Mouse (Mus musculus): ENCODE measurements around the gene Dgke. TPM values are rescaled to one million over a fixed set of nuclear protein-coding genes. Genes with fewer than 3 reads are reported as not detected.
"Not testable (repeated sequence)": the region's sequence is repeated elsewhere in the genome, so short reads cannot be mapped to it uniquely, and the experiment has no call there.

Dgke gene
- 18.4 and 23.1 TPM in 2 replicates for polyA plus RNA-seq (2012; rRNA removed)

DNA sequence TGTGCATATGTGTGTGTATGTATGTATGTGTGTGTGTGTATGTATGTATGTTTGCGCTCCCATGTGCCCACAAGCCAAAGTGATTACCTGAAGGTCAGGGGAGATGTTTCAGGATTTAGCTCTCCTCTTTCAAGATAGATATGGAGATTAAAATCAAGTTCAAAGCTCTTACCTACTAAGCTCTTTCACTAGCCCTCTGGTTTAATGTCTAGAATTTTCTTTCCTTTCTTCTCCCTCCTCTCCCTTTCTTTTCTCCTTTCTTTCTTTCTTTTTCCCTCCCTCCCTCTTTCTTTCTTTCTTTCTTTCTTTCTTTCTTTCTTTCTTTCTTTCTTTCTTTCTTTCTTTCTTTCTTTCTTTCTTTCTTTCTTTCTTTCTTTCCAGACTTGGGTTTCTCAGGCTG lies at the start of gene Dgke:
Dgke (minus strand) TSS at position 101 of the 400 bp plus-strand sequence.
- no peak for TF ChIP-seq CTCF (IDR thresholded peaks at IDR 0.05; ENCODE audit: borderline replicate concordance, extremely low read depth, insufficient read depth, insufficient read length)
- TF ChIP-seq POLR2A (IDR thresholded peaks at IDR 0.05; ENCODE audit: borderline replicate concordance, extremely low read depth, insufficient read depth, insufficient read length, poor library complexity, severe bottlenecking): no peak
- DNase-seq (ENCODE audit: low read depth): no peak

DNA sequence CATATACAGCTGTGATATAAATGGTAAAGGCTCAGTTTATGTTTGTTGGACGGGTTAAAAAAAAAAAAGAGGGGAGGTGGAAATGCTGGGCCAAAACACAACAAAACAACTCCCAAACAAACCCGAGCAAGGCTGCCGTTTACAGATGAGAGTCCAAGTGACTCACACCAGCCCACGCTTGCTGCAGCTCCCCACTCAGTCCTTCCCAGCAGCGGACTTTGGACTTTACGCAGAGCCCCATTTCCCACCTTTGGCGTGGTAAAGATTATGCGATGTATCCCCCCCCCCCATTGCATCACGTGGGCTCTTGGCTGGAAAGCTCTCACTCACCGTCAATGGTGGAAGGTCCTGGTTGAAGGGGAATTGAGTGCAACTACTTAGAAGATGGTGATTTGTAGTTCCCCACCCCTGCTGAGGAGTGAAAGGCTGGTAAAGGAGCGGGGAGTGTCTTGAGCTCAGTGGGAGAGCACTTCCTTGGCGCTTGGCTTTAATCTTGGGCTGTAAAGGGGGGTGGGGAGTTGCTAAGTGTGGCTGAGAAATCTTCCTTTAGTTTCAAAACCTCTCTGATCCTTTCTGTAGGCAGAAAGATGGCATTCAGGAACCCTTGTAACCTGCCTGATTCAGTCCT lies 40.6 kb upstream of the Dgke start:
- no peak for DNase-seq (ENCODE audit: low read depth)

DNA sequence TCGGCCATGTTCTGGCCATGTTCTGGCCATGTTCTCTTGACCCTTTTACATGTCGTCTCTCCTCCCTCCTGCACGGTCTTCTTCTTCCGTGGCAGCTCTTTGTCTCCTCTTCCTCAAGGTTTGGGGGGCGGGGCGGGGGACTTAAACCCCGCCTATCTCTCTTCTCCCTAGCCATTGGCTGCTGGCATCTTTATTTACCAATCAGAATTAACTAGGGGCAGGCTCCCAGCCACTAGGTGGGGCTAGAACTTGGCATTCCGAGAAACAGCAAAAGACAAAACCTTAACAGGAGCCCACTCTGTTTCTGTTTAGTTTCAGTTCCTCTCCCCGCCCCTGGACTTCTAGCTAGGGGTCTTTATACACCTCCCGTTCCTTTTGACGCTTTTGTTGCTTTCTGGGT lies 39.2 kb upstream of the Dgke start:
- DNase-seq (ENCODE audit: low read depth): no peak
- TF ChIP-seq POLR2A (IDR thresholded peaks at IDR 0.05; ENCODE audit: borderline replicate concordance, extremely low read depth, insufficient read depth, insufficient read length, poor library complexity, severe bottlenecking): no peak
- TF ChIP-seq CTCF (IDR thresholded peaks at IDR 0.05; ENCODE audit: borderline replicate concordance, extremely low read depth, insufficient read depth, insufficient read length): no peak

More for the DNA sequence above, 40.6 kb upstream of the Dgke start:
- no peak for TF ChIP-seq CTCF (IDR thresholded peaks at IDR 0.05; ENCODE audit: borderline replicate concordance, extremely low read depth, insufficient read depth, insufficient read length)
- TF ChIP-seq POLR2A (IDR thresholded peaks at IDR 0.05; ENCODE audit: borderline replicate concordance, extremely low read depth, insufficient read depth, insufficient read length, poor library complexity, severe bottlenecking): no peak

DNA sequence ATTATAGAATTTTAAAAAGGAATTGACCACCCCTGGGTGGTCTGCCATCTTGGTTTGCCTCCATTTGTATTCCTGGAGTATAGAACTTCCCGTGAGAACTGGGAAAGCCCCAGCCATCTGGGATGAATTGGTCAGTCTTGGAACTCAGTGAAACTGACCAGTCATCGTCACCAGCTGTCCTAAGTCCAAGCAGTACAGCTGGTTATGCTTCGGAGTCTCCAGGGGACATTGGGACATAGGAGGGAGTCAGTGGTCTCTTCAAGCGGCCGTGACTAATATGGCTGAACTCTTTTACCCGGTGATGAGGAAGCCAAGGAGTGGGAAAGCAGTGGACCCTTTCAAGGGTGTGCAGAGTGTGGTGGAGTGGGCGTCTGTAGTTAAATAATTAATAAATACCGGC lies 38.6 kb upstream of the Dgke start:
- DNase-seq (ENCODE audit: low read depth): no peak
- TF ChIP-seq POLR2A (IDR thresholded peaks at IDR 0.05; ENCODE audit: borderline replicate concordance, extremely low read depth, insufficient read depth, insufficient read length, poor library complexity, severe bottlenecking): no peak
- TF ChIP-seq CTCF (IDR thresholded peaks at IDR 0.05; ENCODE audit: borderline replicate concordance, extremely low read depth, insufficient read depth, insufficient read length): no peak

DNA sequence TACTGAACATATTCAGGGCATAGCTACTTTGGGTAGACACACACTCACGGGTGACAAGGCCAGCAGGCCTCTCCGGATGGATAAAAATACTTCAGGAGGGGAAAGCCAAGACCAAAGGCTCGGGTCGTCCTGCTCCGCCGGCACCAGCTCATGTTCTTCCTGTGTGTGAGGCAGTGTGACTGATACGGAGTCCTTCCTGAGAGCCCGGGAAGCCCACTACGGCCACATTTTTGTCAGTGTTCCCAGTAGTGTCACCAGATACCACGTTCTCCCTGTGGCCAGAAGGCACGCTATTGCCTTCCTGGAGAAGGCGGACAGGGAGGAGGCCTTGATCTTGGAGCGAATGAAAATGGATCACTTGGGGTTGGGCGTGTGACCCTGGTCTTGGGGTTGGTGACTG lies 36.5 kb upstream of the Dgke start:
- no peak for DNase-seq (ENCODE audit: low read depth)
- TF ChIP-seq POLR2A (IDR thresholded peaks at IDR 0.05; ENCODE audit: borderline replicate concordance, extremely low read depth, insufficient read depth, insufficient read length, poor library complexity, severe bottlenecking): no peak
- no peak for TF ChIP-seq CTCF (IDR thresholded peaks at IDR 0.05; ENCODE audit: borderline replicate concordance, extremely low read depth, insufficient read depth, insufficient read length)

DNA sequence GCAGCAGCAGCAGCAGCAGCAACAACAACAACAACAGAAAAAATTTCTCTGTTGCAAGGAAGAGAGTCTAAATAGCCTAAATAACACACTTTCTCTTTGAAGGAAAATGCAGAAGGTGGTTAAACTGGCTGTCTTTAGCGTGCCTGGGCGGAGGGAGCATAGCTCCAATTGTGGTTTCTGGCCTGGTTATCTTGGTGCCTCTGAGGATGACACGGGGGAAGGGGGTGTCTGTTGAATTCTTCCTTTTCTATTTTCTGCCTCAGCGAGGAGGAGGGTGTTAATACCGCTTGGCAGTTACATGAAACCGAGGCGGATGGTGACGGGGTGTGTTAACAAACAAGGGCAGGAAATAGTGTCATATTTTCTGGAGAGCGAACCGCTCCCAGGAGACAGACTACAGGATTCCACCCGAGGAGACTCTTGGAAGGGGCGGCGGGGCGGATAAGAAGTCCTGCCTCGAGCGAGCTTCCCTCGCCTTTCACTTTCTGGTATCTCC lies 34.2 kb upstream of the Dgke start:
- peak; percentile 62 for DNase-seq (ENCODE audit: low read depth)
- TF ChIP-seq POLR2A (IDR thresholded peaks at IDR 0.05; ENCODE audit: borderline replicate concordance, extremely low read depth, insufficient read depth, insufficient read length, poor library complexity, severe bottlenecking): no peak
- TF ChIP-seq CTCF (IDR thresholded peaks at IDR 0.05; ENCODE audit: borderline replicate concordance, extremely low read depth, insufficient read depth, insufficient read length): no peak

DNA sequence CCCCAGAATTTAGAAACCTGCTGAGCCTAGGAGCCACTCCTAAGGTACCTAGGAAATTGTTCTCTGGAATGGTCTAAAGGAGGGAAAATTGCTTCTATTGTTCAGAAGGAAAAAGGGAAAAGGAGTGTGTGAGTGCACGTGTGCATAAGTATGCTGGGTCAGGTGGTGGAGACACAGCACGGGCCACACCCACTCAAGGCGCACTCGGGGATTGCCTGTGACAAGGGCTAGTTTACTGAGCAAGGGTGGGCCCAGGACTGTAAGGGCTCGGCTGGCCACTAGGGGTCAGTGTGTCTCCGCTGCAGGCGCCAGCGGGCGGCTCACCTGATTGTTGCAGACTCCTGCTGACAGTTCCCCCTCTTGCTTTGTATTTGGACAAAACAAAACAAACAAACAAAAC lies 33.8 kb upstream of the Dgke start:
- TF ChIP-seq POLR2A (IDR thresholded peaks at IDR 0.05; ENCODE audit: borderline replicate concordance, extremely low read depth, insufficient read depth, insufficient read length, poor library complexity, severe bottlenecking) (no peak), CTCF (IDR thresholded peaks at IDR 0.05; ENCODE audit: borderline replicate concordance, extremely low read depth, insufficient read depth, insufficient read length) (peak; percentile 99)
- peak; percentile 87 for DNase-seq (ENCODE audit: low read depth)

DNA sequence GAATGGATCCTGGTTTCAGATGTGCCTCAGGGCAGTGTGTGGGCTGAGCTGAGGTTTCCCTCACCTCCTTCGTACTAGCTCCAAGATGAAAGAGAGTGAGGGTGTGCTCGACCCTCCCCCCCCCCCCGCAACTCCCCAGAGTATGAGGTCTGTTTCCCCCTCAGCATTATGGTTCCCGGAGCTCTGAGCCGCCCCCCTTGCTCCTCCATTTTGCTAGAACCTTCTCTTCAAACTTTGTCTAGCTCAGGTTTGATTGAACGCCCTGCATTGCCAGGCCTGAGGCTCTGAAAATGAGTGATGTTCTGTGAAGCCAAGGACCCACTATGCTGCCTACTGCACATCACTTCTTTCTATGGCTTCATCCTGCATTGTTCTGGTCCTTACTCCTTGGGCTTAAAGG lies 32.3 kb upstream of the Dgke start:
- TF ChIP-seq POLR2A (IDR thresholded peaks at IDR 0.05; ENCODE audit: borderline replicate concordance, extremely low read depth, insufficient read depth, insufficient read length, poor library complexity, severe bottlenecking): no peak
- no peak for TF ChIP-seq CTCF (IDR thresholded peaks at IDR 0.05; ENCODE audit: borderline replicate concordance, extremely low read depth, insufficient read depth, insufficient read length)
- DNase-seq (ENCODE audit: low read depth): no peak

DNA sequence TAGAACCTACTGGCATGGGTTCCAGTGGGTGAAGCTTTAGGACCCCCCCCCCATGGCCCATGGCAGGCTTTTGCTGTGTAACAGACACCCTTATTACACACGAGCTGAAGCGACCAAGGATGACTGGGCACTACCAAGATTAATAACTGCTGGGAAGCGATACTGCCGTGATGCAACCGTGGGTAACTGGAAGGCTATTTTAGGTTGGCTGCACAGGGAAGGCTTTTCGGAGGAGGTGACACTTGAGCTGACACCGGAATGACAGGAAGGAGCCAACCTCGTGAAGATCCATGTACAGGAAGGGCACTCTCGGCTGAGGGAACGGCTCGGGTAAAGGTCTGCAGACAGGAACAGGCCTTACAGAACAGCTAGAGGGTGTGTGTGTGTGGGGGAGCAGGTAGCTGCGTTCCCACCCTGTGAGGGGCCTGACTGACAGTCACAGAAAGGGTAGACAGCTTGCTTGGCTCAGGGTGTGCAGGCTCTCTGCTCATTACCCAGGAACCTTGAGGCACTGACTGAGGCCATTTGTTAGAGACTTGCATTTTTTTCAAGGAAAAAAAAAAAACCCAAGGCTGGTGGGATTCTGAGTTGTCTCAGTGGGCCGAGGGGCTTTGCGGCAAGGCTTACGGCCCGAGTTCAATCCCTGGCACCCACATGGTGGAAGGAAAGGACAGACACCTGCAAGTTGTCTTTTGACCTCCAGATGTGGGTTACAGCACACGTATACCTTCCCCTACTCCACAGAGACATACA lies 31.6 kb upstream of the Dgke start:
- DNase-seq (ENCODE audit: low read depth): no peak
- TF ChIP-seq POLR2A (IDR thresholded peaks at IDR 0.05; ENCODE audit: borderline replicate concordance, extremely low read depth, insufficient read depth, insufficient read length, poor library complexity, severe bottlenecking): no peak
- TF ChIP-seq CTCF (IDR thresholded peaks at IDR 0.05; ENCODE audit: borderline replicate concordance, extremely low read depth, insufficient read depth, insufficient read length): no peak

DNA sequence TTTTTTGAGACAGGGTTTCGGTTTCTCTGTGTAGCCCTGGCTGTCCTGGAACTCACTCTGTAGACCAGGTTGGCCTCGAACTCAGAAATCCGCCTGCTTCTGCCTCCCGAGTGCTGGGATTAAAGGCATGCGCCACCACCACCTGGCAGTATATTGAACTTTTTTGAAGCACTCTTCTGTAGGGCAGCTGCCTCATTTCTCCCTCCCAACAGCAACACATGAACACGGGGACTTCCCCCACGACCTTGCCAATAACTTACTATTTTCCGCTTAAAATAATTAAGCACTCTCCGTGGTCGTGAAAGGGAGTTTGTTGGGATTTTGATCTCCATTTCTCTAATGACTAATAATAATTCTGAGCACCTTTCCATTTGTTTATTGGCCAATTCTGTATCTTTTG lies 30.6 kb upstream of the Dgke start:
- DNase-seq (ENCODE audit: low read depth): not testable (repeated sequence)

DNA sequence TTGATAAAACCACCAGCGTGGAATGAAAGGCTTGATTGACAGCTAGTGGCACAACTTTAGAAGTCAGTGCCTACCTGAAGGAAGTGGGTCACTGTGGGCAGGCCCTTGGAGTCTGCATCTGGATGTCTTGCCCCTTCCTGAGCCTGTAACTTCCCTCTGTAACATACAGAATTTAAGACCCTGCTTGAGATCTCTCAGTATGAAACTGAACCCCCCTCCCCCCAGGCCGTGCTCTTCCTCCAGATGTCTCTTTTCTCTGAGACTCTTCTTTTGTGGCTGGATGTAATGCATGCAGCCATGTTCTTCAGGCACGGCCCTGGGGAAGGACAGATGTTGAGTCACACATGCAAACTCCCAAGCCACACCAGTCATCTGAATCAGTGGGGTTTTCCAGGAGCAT lies 28.7 kb upstream of the Dgke start:
- DNase-seq (ENCODE audit: low read depth): no peak
- TF ChIP-seq POLR2A (IDR thresholded peaks at IDR 0.05; ENCODE audit: borderline replicate concordance, extremely low read depth, insufficient read depth, insufficient read length, poor library complexity, severe bottlenecking) (no peak), CTCF (IDR thresholded peaks at IDR 0.05; ENCODE audit: borderline replicate concordance, extremely low read depth, insufficient read depth, insufficient read length) (no peak)

DNA sequence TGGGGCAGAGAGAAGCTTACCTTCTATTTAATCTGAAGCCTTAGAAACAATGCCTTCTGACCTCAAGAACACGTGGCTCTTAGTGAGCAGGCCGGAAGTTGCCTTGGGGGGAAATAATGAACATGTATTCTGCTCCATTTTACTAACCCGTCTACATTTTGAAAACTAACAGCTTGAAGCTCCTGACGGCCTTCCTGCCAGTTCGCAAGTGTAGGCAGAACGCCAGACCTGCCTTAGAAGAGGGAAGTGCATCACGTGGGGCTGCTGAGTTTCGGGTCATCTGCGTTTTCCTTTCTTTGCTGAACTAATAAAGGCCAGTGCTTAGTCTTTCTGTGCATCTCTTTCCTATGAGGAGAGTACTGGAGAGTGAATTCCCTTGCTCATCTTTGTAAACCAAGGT lies 26.1 kb upstream of the Dgke start:
- TF ChIP-seq CTCF (IDR thresholded peaks at IDR 0.05; ENCODE audit: borderline replicate concordance, extremely low read depth, insufficient read depth, insufficient read length) (no peak), POLR2A (IDR thresholded peaks at IDR 0.05; ENCODE audit: borderline replicate concordance, extremely low read depth, insufficient read depth, insufficient read length, poor library complexity, severe bottlenecking) (no peak)
- DNase-seq (ENCODE audit: low read depth): peak; percentile 31

DNA sequence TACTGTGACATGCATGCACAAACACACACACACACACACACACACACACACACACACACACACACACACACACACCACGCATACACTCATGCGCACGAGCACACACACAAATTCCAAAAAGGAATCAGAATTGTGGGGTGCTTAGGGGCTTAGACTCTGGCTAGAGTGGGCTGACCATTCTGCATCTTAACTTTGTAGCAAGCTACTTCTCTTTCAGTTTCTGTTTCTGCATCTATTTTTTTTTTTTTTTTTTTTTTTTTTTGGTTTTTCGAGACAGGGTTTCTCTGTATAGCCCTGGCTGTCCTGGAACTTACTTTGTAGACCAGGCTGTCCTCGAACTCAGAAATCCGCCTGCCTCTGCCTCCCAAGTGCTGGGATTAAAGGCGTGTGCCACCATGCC lies 23.7 kb upstream of the Dgke start:
- DNase-seq (ENCODE audit: low read depth): not testable (repeated sequence)
